Mouse (Mus musculus): Measurements from ENCODE around the gene Elane. TPM values are rescaled to one million over a fixed set of nuclear protein-coding genes. Genes with fewer than 3 reads are reported as not detected.
"Not testable (repeated sequence)": the region's sequence is repeated elsewhere in the genome, so short reads cannot be mapped to it uniquely, and the experiment has no call there.

Gene Elane
- polyA plus RNA-seq, 1 experiment from 2014 or later = not detected

- H3K27ac ChIP-seq = peak overlapping the region; percentile 94
- peaks cover 45% of the 10 kb centered on the region for H3K4me1 ChIP-seq
- H3K4me3 ChIP-seq = peak overlapping the region; percentile 74
- H3K9me3 ChIP-seq (replicated peaks) = no peaks in the 10 kb centered on the region
- 0 out of 2 replicates have a peak, but pooled peaks cover 6% of the 10 kb centered on the region for H3K27me3 ChIP-seq
- peak; percentile 15; the same call in 1 of the 2 replicates for ATAC-seq
- H3K9ac ChIP-seq = peak overlapping the region; percentile 94
- peak overlapping the region; percentile 78 for H3K4me2 ChIP-seq
- 1% methylated on average over 6 of the region's 6 CpGs for WGBS
- H3K36me3 ChIP-seq (ENCODE audit: poor library complexity, severe bottlenecking) = peaks cover 27% of the 10 kb centered on the region
Observed at GRCm38 (mm10) chr10:79873313-79873712, 12.7 kb upstream of the Elane start.

DNA sequence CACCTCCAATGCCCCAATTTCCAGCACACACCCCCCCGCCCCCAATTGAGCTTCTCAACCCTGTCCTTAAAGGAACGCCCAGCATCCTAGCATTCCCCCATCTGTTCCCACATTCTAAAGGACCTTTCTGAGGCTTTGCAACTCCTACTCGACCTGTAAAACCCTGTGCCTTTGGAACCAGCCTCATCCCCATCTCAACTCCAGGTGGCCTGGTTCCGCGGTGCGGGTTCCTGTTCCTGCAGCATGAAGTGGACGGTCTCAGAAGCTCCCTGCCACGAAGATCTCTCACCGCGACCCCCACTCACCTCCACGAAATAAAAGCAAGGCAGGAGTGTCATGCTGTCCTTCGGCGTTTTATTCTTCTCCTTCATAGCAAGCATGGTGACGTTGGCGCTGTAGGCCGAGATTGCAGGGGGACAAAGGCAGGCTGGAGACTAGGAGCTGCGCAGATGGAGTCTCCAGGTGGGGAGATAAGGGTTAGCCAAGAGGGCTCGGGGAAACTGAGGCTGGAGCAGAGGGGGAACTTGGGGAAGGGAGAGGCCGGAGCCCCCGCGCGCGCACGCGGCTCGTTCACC is 12.2 kb upstream of the Elane start:
- H3K4me2 ChIP-seq = peak overlapping the region; percentile 78
- peak; percentile 16 for ATAC-seq
- H3K4me1 ChIP-seq = peaks cover 45% of the 10 kb centered on the region
- H3K4me3 ChIP-seq = peak overlapping the region; percentile 74
- WGBS = 0% methylated on average over 19 of the region's 26 CpGs
- H3K9ac ChIP-seq = peak overlapping the region; percentile 94
- H3K27ac ChIP-seq = peak overlapping the region; percentile 94
- no peaks in the 10 kb centered on the region for H3K9me3 ChIP-seq (replicated peaks)
- peaks cover 27% of the 10 kb centered on the region for H3K36me3 ChIP-seq (ENCODE audit: poor library complexity, severe bottlenecking)
- 0 out of 2 replicates have a peak, but pooled peaks cover 6% of the 10 kb centered on the region for H3K27me3 ChIP-seq

- Histone ChIP-seq H3K4me2 (peak within 1 kb of the TSS; percentile 78), H3K27me3 (0 out of 2 replicates have a peak, but pooled peaks cover 8% of the 10 kb centered on the region), H3K36me3 (ENCODE audit: poor library complexity, severe bottlenecking) (peaks cover 24% of the 10 kb centered on the region), H3K4me1 (peaks cover 40% of the 10 kb centered on the region), H3K4me3 (peak within 1 kb of the TSS; percentile 74), H3K9me3 (replicated peaks) (no peaks in the 10 kb centered on the region), H3K27ac (peak within 1 kb of the TSS; percentile 94), H3K9ac (peak within 1 kb of the TSS; percentile 94)
- WGBS = under 1% methylated on average over 52 of the region's 57 CpGs
- ATAC-seq = peak; percentile 90
Observed at GRCm38 (mm10) chr10:79874290-79874862, 11.7 kb upstream of the Elane start, which contains the start of the genes Prtn3 and Plppr3. Gene Prtn3 (plus strand): TSS chr10:79874476. Gene Plppr3 (minus strand): TSS chr10:79874634.

DNA sequence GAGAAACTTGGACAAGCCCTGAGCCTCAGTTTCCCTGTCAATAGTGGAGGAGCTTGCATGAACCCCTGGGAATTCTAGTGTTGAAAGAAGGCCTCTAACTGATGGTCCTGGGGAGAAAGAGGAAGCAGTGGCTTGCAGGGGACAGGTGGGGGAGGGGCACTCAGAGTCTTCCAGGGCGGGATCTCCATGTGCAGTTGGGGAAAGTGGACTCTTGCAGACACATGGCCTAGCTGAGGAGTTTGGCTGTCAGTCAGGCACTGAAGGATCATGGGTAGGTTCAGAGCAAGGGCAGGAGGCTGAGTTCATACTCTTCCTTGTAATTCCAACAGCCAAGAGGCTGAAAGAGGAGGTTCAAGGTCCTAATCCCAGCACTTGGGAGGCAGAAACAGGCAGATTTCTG is 8.9 kb upstream of the Elane start:
- Histone ChIP-seq H3K4me1 (peaks cover 28% of the 10 kb centered on the region), H3K4me3 (no peak overlapping the region), H3K9me3 (replicated peaks) (no peaks in the 10 kb centered on the region), H3K9ac (no peak overlapping the region), H3K4me2 (no peak overlapping the region), H3K36me3 (ENCODE audit: poor library complexity, severe bottlenecking) (no peaks in the 10 kb centered on the region), H3K27me3 (peaks cover 30% of the 10 kb centered on the region; the same call in 1 of the 2 replicates), H3K27ac (no peak overlapping the region)
- ATAC-seq = no peak
- 60% methylated on average over 1 of the region's 1 CpGs for WGBS

- no peak overlapping the region for H3K27ac ChIP-seq
- no peaks in the 10 kb centered on the region for H3K36me3 ChIP-seq (ENCODE audit: poor library complexity, severe bottlenecking)
- WGBS = 58% methylated on average over 12 of the region's 12 CpGs
- no peak for ATAC-seq
- no peak overlapping the region for H3K4me2 ChIP-seq
- no peaks in the 10 kb centered on the region for H3K9me3 ChIP-seq (replicated peaks)
- peaks cover 26% of the 10 kb centered on the region for H3K4me1 ChIP-seq
- no peak overlapping the region for H3K4me3 ChIP-seq
- peaks cover 36% of the 10 kb centered on the region for H3K27me3 ChIP-seq
- no peak overlapping the region for H3K9ac ChIP-seq
Observed at GRCm38 (mm10) chr10:79877757-79878156, 8.3 kb upstream of the Elane start.

DNA sequence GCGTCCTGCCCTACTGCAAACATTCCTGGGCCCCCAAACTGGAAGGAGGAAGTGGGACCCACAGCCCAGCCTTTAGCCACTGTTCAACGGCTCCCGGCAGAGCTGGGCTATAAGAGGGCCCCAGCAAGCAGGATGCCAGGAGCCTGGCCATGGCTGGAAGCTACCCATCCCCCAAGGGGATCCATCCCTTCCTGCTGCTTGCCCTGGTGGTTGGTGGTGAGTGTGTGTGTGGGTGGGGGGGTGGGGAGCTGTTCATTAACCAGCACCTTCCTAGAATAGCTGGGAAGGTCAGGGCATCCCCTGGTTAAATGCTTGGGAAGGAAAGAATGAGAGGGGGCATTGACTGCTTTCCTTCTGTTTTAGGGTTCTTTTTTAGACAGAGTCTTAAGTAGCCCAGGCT is 6.5 kb upstream of the Elane start:
- Histone ChIP-seq H3K36me3 (ENCODE audit: poor library complexity, severe bottlenecking) (no peaks in the 10 kb centered on the region), H3K27ac (no peak overlapping the region), H3K9me3 (replicated peaks) (no peaks in the 10 kb centered on the region), H3K4me3 (no peak overlapping the region), H3K27me3 (peaks cover 42% of the 10 kb centered on the region), H3K4me1 (peaks cover 19% of the 10 kb centered on the region), H3K4me2 (no peak overlapping the region), H3K9ac (no peak overlapping the region)
- no peak for ATAC-seq
- 58% methylated on average over 3 of the region's 3 CpGs for WGBS

- peaks cover 42% of the 10 kb centered on the region for H3K27me3 ChIP-seq
- H3K27ac ChIP-seq = no peak overlapping the region
- H3K4me1 ChIP-seq = peaks cover 7% of the 10 kb centered on the region
- H3K4me2 ChIP-seq = no peak overlapping the region
- H3K4me3 ChIP-seq = no peak overlapping the region
- WGBS = 11% methylated on average over 9 of the region's 9 CpGs
- no peak for ATAC-seq
- no peaks in the 10 kb centered on the region for H3K9me3 ChIP-seq (replicated peaks)
- no peaks in the 10 kb centered on the region for H3K36me3 ChIP-seq (ENCODE audit: poor library complexity, severe bottlenecking)
- no peak overlapping the region for H3K9ac ChIP-seq
Observed at GRCm38 (mm10) chr10:79880721-79881120, 5.3 kb upstream of the Elane start.

DNA sequence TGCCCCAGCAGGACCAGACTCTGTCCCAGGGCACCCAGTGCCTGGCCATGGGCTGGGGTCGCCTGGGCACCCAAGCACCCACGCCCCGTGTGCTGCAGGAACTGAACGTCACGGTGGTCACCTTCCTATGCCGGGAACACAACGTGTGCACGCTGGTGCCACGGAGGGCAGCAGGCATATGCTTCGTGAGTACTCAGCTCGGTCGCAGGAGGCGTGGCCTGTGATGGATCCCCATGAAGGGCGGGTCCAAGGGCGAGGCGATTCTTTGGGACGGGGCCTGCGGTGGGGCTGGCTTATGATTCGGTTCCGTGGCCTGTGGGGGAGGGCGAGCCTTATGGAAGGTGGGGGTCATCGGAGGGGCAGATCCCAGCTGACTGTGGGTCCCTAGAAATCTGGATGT is 4.1 kb upstream of the Elane start:
- Histone ChIP-seq H3K4me3 (peak overlapping the region; percentile 7; the same call in 1 of the 2 replicates), H3K27me3 (peaks cover 42% of the 10 kb centered on the region), H3K4me1 (peaks cover 7% of the 10 kb centered on the region), H3K27ac (no peak overlapping the region), H3K36me3 (ENCODE audit: poor library complexity, severe bottlenecking) (no peaks in the 10 kb centered on the region), H3K4me2 (peak overlapping the region; percentile 35), H3K9ac (no peak overlapping the region), H3K9me3 (replicated peaks) (no peaks in the 10 kb centered on the region)
- ATAC-seq = peak; percentile 41; the same call in 1 of the 2 replicates
- 7% methylated on average over 22 of the region's 22 CpGs for WGBS

DNA sequence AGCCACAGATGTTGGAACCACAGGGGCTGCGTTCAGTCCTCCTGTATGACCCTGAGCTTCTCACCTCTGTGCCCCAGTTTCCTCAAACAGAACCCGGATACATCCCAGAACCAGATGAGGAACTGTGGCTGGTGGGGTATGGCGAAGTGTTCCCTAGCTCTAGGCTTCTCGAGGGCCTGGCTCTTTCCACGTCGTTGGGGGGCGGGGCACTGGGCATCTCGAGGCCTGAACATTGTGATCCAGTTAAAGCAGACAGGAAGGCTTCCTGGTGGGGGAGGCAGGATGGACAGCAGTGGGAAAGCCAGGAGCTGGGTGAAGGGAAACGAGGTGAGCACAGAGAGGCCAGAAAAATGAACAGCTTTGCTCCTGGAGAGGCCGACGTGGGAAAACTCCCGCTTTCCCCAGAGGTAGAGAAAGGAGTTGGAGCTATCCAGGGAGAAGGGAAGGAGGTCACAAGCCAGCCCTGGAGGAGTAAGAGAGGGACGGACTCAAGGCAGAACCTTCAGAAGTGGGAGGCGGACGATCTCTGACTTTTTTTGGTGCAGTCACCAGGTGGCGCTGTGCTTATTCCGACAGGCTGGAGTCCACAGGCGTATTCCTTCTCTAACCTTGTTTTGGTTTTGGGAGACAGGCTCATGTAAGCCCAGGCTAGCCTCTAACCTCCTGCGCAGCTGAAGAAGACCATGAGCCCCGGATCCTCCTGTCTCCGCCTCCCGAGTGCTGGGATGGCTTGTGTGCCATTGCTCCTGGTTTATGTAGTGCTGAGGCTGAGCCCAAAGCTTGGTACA is 2.6 kb upstream of the Elane start:
- Histone ChIP-seq H3K4me1 (peaks cover 7% of the 10 kb centered on the region), H3K4me3 (no peak overlapping the region), H3K4me2 (no peak overlapping the region), H3K27me3 (peaks cover 36% of the 10 kb centered on the region), H3K9me3 (replicated peaks) (no peaks in the 10 kb centered on the region), H3K36me3 (ENCODE audit: poor library complexity, severe bottlenecking) (no peaks in the 10 kb centered on the region), H3K27ac (no peak overlapping the region), H3K9ac (no peak overlapping the region)
- 0 out of 2 replicates have a peak, but pooled peaks have one; percentile 24 for ATAC-seq
- 14% methylated on average over 22 of the region's 22 CpGs for WGBS

DNA sequence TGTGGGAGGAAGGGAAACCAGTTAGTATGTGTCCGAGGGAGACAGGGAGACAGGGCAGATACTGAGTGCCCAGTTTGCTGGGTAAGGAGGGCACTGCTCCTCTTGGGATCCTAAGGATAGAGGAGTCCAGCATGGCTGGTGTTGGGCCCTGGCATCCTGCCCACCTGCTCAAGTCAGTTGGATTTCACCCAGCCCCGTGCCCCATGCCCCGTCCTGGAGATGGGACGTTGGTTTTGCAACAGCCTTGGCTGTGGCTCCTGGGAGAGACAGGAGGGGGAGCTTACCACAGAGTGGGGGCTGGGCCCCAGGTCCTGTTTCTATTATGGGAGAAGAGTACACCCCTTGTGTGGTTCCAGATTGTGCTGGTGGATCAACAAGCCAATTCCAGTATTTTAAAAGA is 1.6 kb upstream of the Elane start:
- Histone ChIP-seq H3K4me2 (no peak overlapping the region), H3K9ac (no peak overlapping the region), H3K4me3 (no peak overlapping the region), H3K4me1 (peaks cover 7% of the 10 kb centered on the region), H3K9me3 (replicated peaks) (no peaks in the 10 kb centered on the region), H3K27ac (no peak overlapping the region), H3K27me3 (peaks cover 33% of the 10 kb centered on the region), H3K36me3 (ENCODE audit: poor library complexity, severe bottlenecking) (no peaks in the 10 kb centered on the region)
- no peak for ATAC-seq
- WGBS = 66% methylated on average over 4 of the region's 4 CpGs

DNA sequence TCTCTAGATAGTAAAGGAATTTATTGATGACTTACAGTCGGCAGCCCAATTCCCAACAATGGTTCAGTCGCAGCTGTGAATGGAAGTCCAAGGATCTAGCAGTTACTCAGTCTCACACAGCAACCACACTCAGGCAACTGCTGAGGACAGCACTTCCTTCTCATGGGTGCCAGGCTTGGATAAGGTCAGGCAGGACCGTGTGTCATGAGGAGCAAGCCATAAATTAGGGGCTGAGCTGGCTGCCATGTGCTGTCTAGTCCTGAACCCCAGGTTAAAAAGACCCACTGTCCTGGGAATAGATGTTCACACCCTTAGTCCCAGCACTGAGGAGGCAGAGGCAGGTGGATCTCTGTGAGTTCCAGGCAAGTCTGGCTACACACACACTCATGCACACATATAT is 1.1 kb upstream of the Elane start:
- H3K4me1 ChIP-seq; H3K27ac ChIP-seq; ATAC-seq; H3K36me3 ChIP-seq (ENCODE audit: poor library complexity, severe bottlenecking); H3K9ac ChIP-seq; H3K4me3 ChIP-seq; H3K9me3 ChIP-seq (replicated peaks); H3K4me2 ChIP-seq: not testable (repeated sequence)
- peaks cover 33% of the 10 kb centered on the region for H3K27me3 ChIP-seq
- 79% methylated on average over 3 of the region's 3 CpGs for WGBS

DNA sequence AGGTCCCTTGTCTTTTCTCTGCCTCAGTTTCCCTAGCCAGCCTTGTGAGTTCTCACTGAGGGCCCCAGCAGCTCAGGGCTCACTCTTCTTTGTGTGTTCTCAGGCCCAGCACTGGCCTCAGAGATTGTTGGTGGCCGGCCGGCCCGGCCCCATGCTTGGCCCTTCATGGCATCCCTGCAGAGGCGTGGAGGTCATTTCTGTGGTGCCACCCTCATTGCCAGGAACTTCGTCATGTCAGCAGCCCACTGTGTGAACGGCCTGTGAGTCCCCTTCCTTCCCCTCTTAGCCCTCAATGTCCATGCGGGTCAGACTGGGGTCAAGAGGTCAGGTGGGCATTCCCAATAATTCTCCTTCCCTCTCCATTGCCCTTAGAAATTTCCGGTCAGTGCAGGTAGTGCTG is 564 bp downstream of the Elane start:
- ATAC-seq = no peak
- H3K9ac ChIP-seq = no peak overlapping the region
- H3K27ac ChIP-seq = no peak overlapping the region
- H3K4me2 ChIP-seq = no peak overlapping the region
- 86% methylated on average over 8 of the region's 8 CpGs for WGBS
- H3K9me3 ChIP-seq (replicated peaks) = no peaks in the 10 kb centered on the region
- H3K4me3 ChIP-seq = no peak overlapping the region
- peaks cover 27% of the 10 kb centered on the region for H3K27me3 ChIP-seq
- no peaks in the 10 kb centered on the region for H3K36me3 ChIP-seq (ENCODE audit: poor library complexity, severe bottlenecking)
- peaks cover 7% of the 10 kb centered on the region for H3K4me1 ChIP-seq

Data from forebrain, embryonic 13.5 days (tissue).